Mouse (Mus musculus) left cerebral cortex, adult 6 months (tissue): ENCODE measurements around the gene Eda. TPM values are rescaled to one million over a fixed set of nuclear protein-coding genes. Genes with fewer than 3 reads are reported as not detected.

ENCODE experiments used
- long read RNA-seq, 2 experiments: library from polyadenylated mRNA; unstranded; transcript quantifications; one replicate each; pipeline ENCODE4 v2.0.0; 2019 to 2020
- polyA plus RNA-seq: library from polyadenylated mRNA; unstranded; fragments of <200 nt; fragmentation: Nextera tagmentation; gene quantifications from 2 replicates; pipeline ENCODE4 v1.2.3, GENCODE M21; 2021

The Eda gene
- polyA plus RNA-seq, result 0.92 and 1.5 TPM in 2 replicates
- long read RNA-seq, experiment 1, partial matches to known transcripts, result 1 of 3 reads
- long read RNA-seq, experiment 1, other reads (novel, unspliced or antisense), result 2 of 3 reads
- long read RNA-seq, experiment 2, result 0 reads

DNA sequence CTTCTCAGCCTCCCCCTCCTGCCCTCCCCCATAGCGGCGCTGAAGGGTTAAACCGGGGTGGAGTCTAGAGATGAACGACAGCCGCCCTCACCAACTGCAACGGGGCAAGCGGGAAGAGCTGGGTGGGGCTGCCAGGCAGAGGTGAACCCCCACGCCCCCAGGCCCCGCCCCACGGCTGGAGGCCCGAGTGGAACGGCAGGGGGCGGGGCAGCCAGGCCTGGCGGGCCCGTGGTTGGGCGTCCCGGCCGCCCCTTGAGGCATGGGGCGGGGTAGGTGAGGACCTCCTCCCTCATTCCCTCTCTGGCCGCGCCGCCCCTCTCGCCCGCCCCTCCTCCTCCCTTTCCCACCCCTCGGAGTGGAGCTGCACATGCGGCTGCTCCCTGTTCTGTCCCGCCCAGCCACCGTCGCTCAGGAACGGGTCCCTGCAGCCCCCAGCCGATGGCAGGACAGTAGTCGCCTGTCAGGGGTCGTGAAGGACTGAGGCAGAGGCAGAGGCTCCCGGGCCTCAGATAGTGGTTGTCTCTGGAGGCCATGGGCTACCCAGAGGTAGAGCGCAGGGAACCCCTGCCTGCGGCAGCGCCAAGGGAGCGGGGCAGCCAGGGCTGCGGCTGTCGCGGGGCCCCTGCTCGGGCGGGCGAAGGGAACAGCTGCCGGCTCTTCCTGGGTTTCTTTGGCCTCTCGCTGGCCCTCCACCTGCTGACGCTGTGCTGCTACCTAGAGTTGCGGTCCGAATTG is at the start of gene Eda:
Gene Eda, plus strand, starts transcription at position 357 of the 735 bp plus-strand sequence.

DNA sequence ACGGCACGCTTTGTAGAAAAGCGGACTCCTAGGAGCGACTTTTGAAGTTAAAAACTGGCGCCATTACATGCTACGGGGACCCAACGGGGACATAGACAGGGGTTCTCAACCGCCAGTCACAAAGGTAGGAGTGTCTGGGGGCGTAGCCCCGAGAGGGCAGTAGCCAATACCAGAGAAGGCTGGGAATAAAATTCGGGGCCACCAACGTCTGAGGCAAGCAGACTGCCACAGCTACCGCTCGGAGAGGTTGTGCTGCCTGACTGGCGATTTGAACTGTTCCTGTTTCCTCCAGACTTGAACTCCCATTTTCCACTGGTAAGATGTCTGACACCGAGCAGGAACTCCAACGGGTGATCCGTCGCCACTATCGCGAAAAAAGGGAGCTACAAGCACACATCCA is 453.3 kb downstream of the Eda start, which contains the start of gene Otud6a:
Gene Otud6a, plus strand, starts transcription at position 321 of the 400 bp plus-strand sequence.

DNA sequence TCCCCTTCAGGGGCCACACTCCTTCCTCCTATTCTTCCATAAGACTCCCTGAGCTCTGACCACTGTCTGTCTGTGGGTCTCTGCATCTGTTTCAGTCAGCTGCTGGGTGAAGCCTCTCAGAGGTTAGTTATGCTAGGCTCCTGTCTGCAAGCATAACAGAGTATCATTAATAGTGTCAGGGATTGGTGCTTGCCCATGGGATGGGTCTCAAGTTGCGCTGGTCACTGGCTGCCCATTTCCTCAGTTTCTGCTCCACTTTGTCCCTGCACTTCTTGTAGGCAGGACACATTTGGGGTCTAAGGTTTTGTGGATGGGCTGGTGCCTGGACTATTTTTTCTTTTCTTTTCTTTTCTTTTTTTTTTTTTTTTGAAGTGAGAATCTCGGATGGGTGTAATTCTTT is 467.2 kb downstream of the Eda start, which contains the start of gene Awat2:
Gene Awat2, minus strand, starts transcription at position 101 of the 400 bp plus-strand sequence.

Other genes starting within 250 kb of the Eda start
- gene Tmem28, start 154.6 kb upstream of the Eda start, polyA plus RNA-seq, result 1.9 and 2.0 TPM in 2 replicates